Mouse (Mus musculus): Measurements from ENCODE around the gene Trnt1. TPM values are rescaled to one million over a fixed set of nuclear protein-coding genes. Genes with fewer than 3 reads are reported as not detected.
A peak's percentile ranks its signal among the peaks of the same experiment; 100 is the strongest.

The Trnt1 gene
- polyA plus RNA-seq, 1 experiment = 9.4 TPM

DNA sequence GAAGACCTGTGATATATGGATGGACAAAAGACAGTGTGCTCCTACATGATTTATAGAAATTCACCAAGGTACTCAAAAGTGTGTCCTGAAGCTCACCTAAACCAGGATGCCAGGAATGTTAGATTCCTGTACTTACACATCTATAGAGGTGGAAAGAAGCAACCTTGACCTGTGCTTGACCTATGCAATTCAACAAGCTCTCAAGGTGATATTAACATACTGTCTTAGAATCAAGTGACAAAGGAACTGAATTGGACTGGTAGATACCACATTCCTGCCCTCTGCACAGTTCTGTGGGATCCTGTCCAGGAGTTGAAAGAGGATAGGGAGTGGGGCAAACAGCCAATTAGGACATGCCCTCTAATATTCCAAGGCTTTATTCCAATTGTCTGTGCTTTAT lies 51.6 kb downstream of the Trnt1 start:
- Histone ChIP-seq H3K27me3 (replicated peaks; ENCODE audit: control insufficient read depth, insufficient read depth, low read length) (no peaks in the 10 kb centered on the region), H3K36me3 (ENCODE audit: control insufficient read depth, insufficient read depth, low read length) (no peaks in the 10 kb centered on the region), H3K4me1 (ENCODE audit: control insufficient read depth, insufficient read depth, low read length) (no peaks in the 10 kb centered on the region), H3K27ac (ENCODE audit: insufficient read depth, low read depth, low read length) (no peak overlapping the region), H3K4me3 (ENCODE audit: insufficient read depth, low read depth, low read length) (no peak overlapping the region)
- TF ChIP-seq CTCF (conservative IDR thresholded peaks at IDR 0.05; ENCODE audit: insufficient read depth, insufficient read length, low read depth, low read length) = no peak
- TF ChIP-seq POLR2A (IDR thresholded peaks at IDR 0.05; ENCODE audit: low read depth, low read length) = no peak
- DNase-seq = peak; percentile 18

- WGBS = 50% methylated on average over 1 of the region's 1 CpGs
- DNase-seq = peak; percentile 37
- no peak overlapping the region for H3K4me3 ChIP-seq (ENCODE audit: insufficient read depth, low read depth, low read length)
Measured at GRCm38 (mm10) chr6:106822329-106822728, 53.4 kb downstream of the Trnt1 start.

More at GRCm38 (mm10) chr6:106822329-106822728, 53.4 kb downstream of the Trnt1 start:
- no peaks in the 10 kb centered on the region for H3K27me3 ChIP-seq (replicated peaks; ENCODE audit: control insufficient read depth, insufficient read depth, low read length)
- H3K36me3 ChIP-seq (ENCODE audit: control insufficient read depth, insufficient read depth, low read length) = no peaks in the 10 kb centered on the region
- TF ChIP-seq CTCF (conservative IDR thresholded peaks at IDR 0.05; ENCODE audit: insufficient read depth, insufficient read length, low read depth, low read length) = no peak
- TF ChIP-seq POLR2A (IDR thresholded peaks at IDR 0.05; ENCODE audit: low read depth, low read length) = no peak
- no peaks in the 10 kb centered on the region for H3K4me1 ChIP-seq (ENCODE audit: control insufficient read depth, insufficient read depth, low read length)
- H3K27ac ChIP-seq (ENCODE audit: insufficient read depth, low read depth, low read length) = no peak overlapping the region

Other genes with a start within 250 kb of the Trnt1 start
- 0.37 and 0.94 TPM in 2 replicates for gene Il5ra, start 20.1 kb upstream of the Trnt1 start, polyA plus RNA-seq (2012; rRNA removed)
- gene Crbn, start 31.0 kb downstream of the Trnt1 start, polyA plus RNA-seq (2012; rRNA removed) = 14.0 and 17.7 TPM in 2 replicates